Mouse (Mus musculus) intestine, embryonic 16.5 days (tissue): ENCODE measurements around the gene 4930407I10Rik. TPM values are rescaled to one million over a fixed set of nuclear protein-coding genes. Genes with fewer than 3 reads are reported as not detected.

Experiments used
- ATAC-seq: fragments of 200-750 bp; cut with Nextera tagmentation; 2 replicates; pipeline ENCODE4 v1.8.0; 2017; ENCODE audit warnings: moderate TSS enrichment, moderate library complexity
- H3K27ac ChIP-seq: fragments of 300-500 bp; sonication (generic); 2 replicates; pipeline ENCODE4 v1.5.1; 2014; ENCODE audit warnings: mild to moderate bottlenecking, low read length
- H3K27me3 ChIP-seq: fragments of 300-500 bp; sonication (generic); replicated peaks from 2 replicates; pipeline ENCODE4 v1.6.1; 2014; ENCODE audit warnings: low read length, control low read depth, mixed read lengths; ENCODE audit not compliant: control insufficient read depth, insufficient read depth
- H3K36me3 ChIP-seq: fragments of 300-500 bp; sonication (generic); 2 replicates; pipeline ENCODE4 v1.6.1; 2014; ENCODE audit warnings: low read length, control low read depth; ENCODE audit not compliant: control insufficient read depth, insufficient read depth
- H3K4me1 ChIP-seq: fragments of 300-500 bp; sonication (generic); 2 replicates; pipeline ENCODE4 v1.6.1; 2014; ENCODE audit warnings: low read length, control low read depth, mixed read lengths; ENCODE audit not compliant: control insufficient read depth, insufficient read depth
- H3K4me2 ChIP-seq: fragments of 300-500 bp; sonication (generic); 2 replicates; pipeline ENCODE4 v1.6.1; 2014; ENCODE audit warnings: low read depth, low read length, control low read depth
- H3K4me3 ChIP-seq: fragments of 300-500 bp; sonication (generic); 2 replicates; pipeline ENCODE4 v1.5.1; 2014; ENCODE audit warnings: mild to moderate bottlenecking, low read length
- H3K9ac ChIP-seq: fragments of 300-500 bp; sonication (generic); 2 replicates; pipeline ENCODE4 v1.6.1; 2014; ENCODE audit warnings: low read depth, low read length
- H3K9me3 ChIP-seq: fragments of 300-500 bp; sonication (generic); 2 replicates; pipeline ENCODE4 v1.6.1; 2016; ENCODE audit warnings: low read length, control low read depth; ENCODE audit not compliant: control insufficient read depth
- WGBS: fragments of 180-500 bp; shearing (Covaris S2); extraction: QIAGEN DNeasy Blood & Tissue Kit; methylation state at CpG from one replicate; pipeline ENCODE4 v1.1.7; 2014; 5-methylcytosine and 5-hydroxymethylcytosine counted together
- polyA plus RNA-seq: library from polyadenylated mRNA; unstranded; fragments of >200 nt; fragmentation: Nextera tagmentation; extraction: Ambion mirVana; gene quantifications from 2 replicates; pipeline ENCODE4 v1.2.1, GENCODE M21; 2015

4930407I10Rik gene
- polyA plus RNA-seq, 1 experiment from 2014 or later: not detected

- no peak overlapping the region for H3K4me3 ChIP-seq
- 81% methylated on average over 6 of the region's 6 CpGs for WGBS
- ATAC-seq: no peak
Measured at GRCm38 (mm10) chr15:82023965-82024635, 34.9 kb upstream of the 4930407I10Rik start.

GRCm38 (mm10) chr15:82027276-82027675 is 31.7 kb upstream of the 4930407I10Rik start:
- WGBS: 91% methylated on average over 7 of the region's 7 CpGs

More at GRCm38 (mm10) chr15:82023965-82024635, 34.9 kb upstream of the 4930407I10Rik start:
- H3K4me1 ChIP-seq: no peaks in the 10 kb centered on the region
- H3K9ac ChIP-seq: no peak overlapping the region
- no peak overlapping the region for H3K4me2 ChIP-seq
- no peak overlapping the region for H3K27ac ChIP-seq
- no peaks in the 10 kb centered on the region for H3K27me3 ChIP-seq
- no peaks in the 10 kb centered on the region for H3K9me3 ChIP-seq
- peaks cover 16% of the 10 kb centered on the region for H3K36me3 ChIP-seq

GRCm38 (mm10) chr15:82027726-82028125 is 31.2 kb upstream of the 4930407I10Rik start:
- no peak overlapping the region for H3K4me2 ChIP-seq
- H3K36me3 ChIP-seq: peaks cover 26% of the 10 kb centered on the region
- ATAC-seq: no peak

More at GRCm38 (mm10) chr15:82027276-82027675, 31.7 kb upstream of the 4930407I10Rik start:
- no peak overlapping the region for H3K4me2 ChIP-seq
- no peak for ATAC-seq
- no peaks in the 10 kb centered on the region for H3K27me3 ChIP-seq
- peaks cover 26% of the 10 kb centered on the region for H3K36me3 ChIP-seq
- H3K4me3 ChIP-seq: no peak overlapping the region
- H3K9me3 ChIP-seq: no peaks in the 10 kb centered on the region
- H3K9ac ChIP-seq: no peak overlapping the region
- H3K27ac ChIP-seq: no peak overlapping the region
- H3K4me1 ChIP-seq: no peaks in the 10 kb centered on the region

GRCm38 (mm10) chr15:82032386-82032785 is 26.6 kb upstream of the 4930407I10Rik start:
- Histone ChIP-seq H3K27ac (no peak overlapping the region), H3K9ac (no peak overlapping the region), H3K4me3 (no peak overlapping the region), H3K27me3 (no peaks in the 10 kb centered on the region), H3K4me1 (no peaks in the 10 kb centered on the region), H3K4me2 (no peak overlapping the region), H3K36me3 (peaks cover 22% of the 10 kb centered on the region), H3K9me3 (no peaks in the 10 kb centered on the region)
- ATAC-seq: no peak
- 88% methylated on average over 7 of the region's 7 CpGs for WGBS

More at GRCm38 (mm10) chr15:82027726-82028125, 31.2 kb upstream of the 4930407I10Rik start:
- WGBS: 68% methylated on average over 7 of the region's 7 CpGs
- Histone ChIP-seq H3K27ac (no peak overlapping the region), H3K4me1 (no peaks in the 10 kb centered on the region), H3K9ac (no peak overlapping the region), H3K27me3 (no peaks in the 10 kb centered on the region), H3K4me3 (no peak overlapping the region), H3K9me3 (no peaks in the 10 kb centered on the region)

- Histone ChIP-seq H3K4me3 (no peak within 1 kb of the TSS), H3K9me3 (no peaks in the 10 kb centered on the region), H3K27me3 (no peaks in the 10 kb centered on the region), H3K9ac (no peak within 1 kb of the TSS), H3K27ac (no peak within 1 kb of the TSS), H3K36me3 (peaks cover 19% of the 10 kb centered on the region), H3K4me1 (no peaks in the 10 kb centered on the region), H3K4me2 (no peak within 1 kb of the TSS)
- WGBS: 84% methylated on average over 4 of the region's 4 CpGs
- ATAC-seq: no peak
Measured at GRCm38 (mm10) chr15:82033762-82034161, 25.2 kb upstream of the 4930407I10Rik start, which contains the start of gene Desi1. Gene Desi1 (minus strand): TSS chr15:82033862.

GRCm38 (mm10) chr15:82035904-82036689 is 22.9 kb upstream of the 4930407I10Rik start:
- Histone ChIP-seq H3K4me1 (no peaks in the 10 kb centered on the region), H3K27ac (no peak overlapping the region), H3K4me2 (no peak overlapping the region), H3K36me3 (peaks cover 9% of the 10 kb centered on the region), H3K27me3 (no peaks in the 10 kb centered on the region), H3K4me3 (no peak overlapping the region), H3K9me3 (no peaks in the 10 kb centered on the region), H3K9ac (no peak overlapping the region)
- no peak for ATAC-seq
- WGBS: 81% methylated on average over 12 of the region's 12 CpGs

GRCm38 (mm10) chr15:82040650-82041049 is 18.3 kb upstream of the 4930407I10Rik start:
- no peak; the same call in 1 of the 2 replicates for ATAC-seq
- no peak overlapping the region for H3K27ac ChIP-seq
- H3K36me3 ChIP-seq: peaks cover 6% of the 10 kb centered on the region
- H3K4me1 ChIP-seq: peaks cover 5% of the 10 kb centered on the region
- H3K9me3 ChIP-seq: no peaks in the 10 kb centered on the region
- H3K4me2 ChIP-seq: no peak overlapping the region
- H3K4me3 ChIP-seq: no peak overlapping the region
- no peaks in the 10 kb centered on the region for H3K27me3 ChIP-seq
- no peak overlapping the region for H3K9ac ChIP-seq
- 98% methylated on average over 1 of the region's 1 CpGs for WGBS

GRCm38 (mm10) chr15:82044166-82044784 is 14.7 kb upstream of the 4930407I10Rik start:
- 98% methylated on average over 7 of the region's 7 CpGs for WGBS
- H3K36me3 ChIP-seq: peaks cover 3% of the 10 kb centered on the region; the same call in 1 of the 2 replicates
- H3K9me3 ChIP-seq: no peaks in the 10 kb centered on the region
- no peak overlapping the region for H3K27ac ChIP-seq
- no peak overlapping the region for H3K4me2 ChIP-seq
- H3K9ac ChIP-seq: no peak overlapping the region
- no peak overlapping the region for H3K4me3 ChIP-seq
- peaks cover 13% of the 10 kb centered on the region for H3K4me1 ChIP-seq
- H3K27me3 ChIP-seq: no peaks in the 10 kb centered on the region
- no peak for ATAC-seq

- Histone ChIP-seq H3K9ac (peak overlapping the region; percentile 99), H3K4me2 (peak overlapping the region; percentile 90), H3K4me3 (peak overlapping the region; percentile 99), H3K27me3 (no peaks in the 10 kb centered on the region), H3K27ac (no peak overlapping the region), H3K36me3 (peaks cover 3% of the 10 kb centered on the region; the same call in 1 of the 2 replicates), H3K9me3 (no peaks in the 10 kb centered on the region), H3K4me1 (peaks cover 13% of the 10 kb centered on the region)
- peak; percentile 16; the same call in 1 of the 2 replicates for ATAC-seq
- 1% methylated on average over 26 of the region's 26 CpGs for WGBS
Measured at GRCm38 (mm10) chr15:82046246-82046891, 12.6 kb upstream of the 4930407I10Rik start.
